Mouse (Mus musculus) frontal cortex, adult 2 months (tissue): ENCODE measurements around the gene C1ql2. TPM values are rescaled to one million over a fixed set of nuclear protein-coding genes. Genes with fewer than 3 reads are reported as not detected.
A peak's percentile ranks its signal among the peaks of the same experiment; 100 is the strongest.

Experiments used
- DNase-seq, 2 experiments: peaks; one replicate each; pipeline ENCODE4 v3.0.0; 2022; ENCODE audit warnings: low spot score in 1 of 2; ENCODE audit errors: extremely low spot score in 1 of 2
- polyA plus RNA-seq: library from polyadenylated mRNA; depleted of rRNA; stranded (reverse); fragments of >200 nt; gene quantifications from 2 replicates; pipeline ENCODE4 v1.2.3, GENCODE M21; 2012; rRNA removed

Gene C1ql2
- polyA plus RNA-seq, 1 experiment, result 0.70 TPM

DNA sequence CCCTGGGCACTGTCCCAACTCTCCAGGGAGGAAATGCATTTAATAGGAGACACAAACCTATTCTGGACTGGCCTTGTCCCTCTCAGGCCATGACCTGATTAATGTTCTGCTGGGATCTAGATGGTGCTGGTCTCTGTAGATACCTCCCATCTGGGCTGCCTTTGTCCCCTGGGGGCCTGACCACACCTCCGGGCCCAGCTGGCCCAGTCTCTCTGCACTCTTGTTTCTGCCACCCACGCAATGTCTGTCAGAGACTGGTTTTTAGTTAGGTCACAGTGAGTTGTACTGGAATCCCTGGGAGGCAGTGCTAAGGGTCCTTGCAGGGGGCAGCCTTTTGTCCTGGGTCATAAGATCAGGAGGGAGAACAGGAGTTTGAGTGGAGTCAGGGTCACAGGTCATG, 34.5 kb downstream of the C1ql2 start:
- no peak for DNase-seq

DNA sequence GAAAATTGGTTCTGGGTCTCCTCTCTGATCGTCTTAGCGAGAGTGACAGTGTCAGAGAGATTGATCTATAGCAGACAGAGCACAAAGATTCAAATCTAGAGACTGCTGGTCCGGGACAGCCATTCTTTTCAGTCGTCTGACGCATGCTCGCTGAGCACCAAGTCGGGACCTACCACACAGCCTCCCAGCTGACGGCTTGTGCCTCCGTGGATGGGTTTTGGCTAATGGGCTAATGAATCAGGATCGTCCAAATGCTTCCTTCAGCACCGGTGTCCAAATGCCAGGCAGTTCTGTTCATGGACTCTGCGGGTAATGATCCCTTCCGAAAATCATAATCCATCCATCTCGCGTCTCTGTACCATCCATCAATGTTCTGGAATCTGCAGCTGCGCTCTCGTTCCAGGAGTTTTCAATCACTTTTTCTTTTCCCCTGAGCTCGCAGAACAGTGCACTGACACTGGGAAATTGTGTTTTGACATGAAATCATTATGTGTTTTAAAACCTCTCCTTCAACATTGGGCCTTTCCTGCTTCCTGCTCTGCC, 44.7 kb downstream of the C1ql2 start:
- no peak for DNase-seq

DNA sequence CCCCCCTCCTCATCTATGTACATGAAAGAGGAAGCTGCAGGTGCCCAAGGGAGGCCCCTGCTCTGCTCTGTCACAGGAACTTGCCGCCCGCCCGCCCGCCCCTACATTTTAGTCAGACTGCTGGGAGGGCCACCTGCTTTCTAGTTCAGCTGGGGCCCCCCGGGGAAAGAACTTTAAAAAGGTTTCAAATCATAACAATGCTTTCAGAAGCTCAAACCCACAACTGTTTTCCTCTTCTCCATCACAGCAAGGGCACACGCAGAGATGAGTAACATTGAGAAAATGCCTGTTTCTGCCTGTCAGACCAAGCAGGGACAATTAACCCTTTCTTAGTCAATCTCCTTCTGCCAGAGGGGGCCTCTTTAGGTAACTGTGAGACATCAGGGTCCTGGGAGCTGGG, 49.4 kb downstream of the C1ql2 start:
- no peak for DNase-seq

- peak in 1 of 2 experiments; percentile 2 for DNase-seq
Measured at GRCm38 (mm10) chr1:120390336-120390735, 50.0 kb downstream of the C1ql2 start.

Other genes with a start within 250 kb of the C1ql2 start
- gene Dbi, start 219.5 kb upstream of the C1ql2 start, polyA plus RNA-seq, result 768 and 847 TPM in 2 replicates
- gene 3110009E18Rik, start 219.4 kb upstream of the C1ql2 start, polyA plus RNA-seq, result 4.1 and 4.6 TPM in 2 replicates
- gene Steap3, start 67.9 kb upstream of the C1ql2 start, polyA plus RNA-seq, result 11.3 and 14.0 TPM in 2 replicates
- gene Marco, start 164.4 kb downstream of the C1ql2 start, polyA plus RNA-seq, result not detected in 2 replicates